Mouse (Mus musculus) heart, embryonic 15.5 days (tissue): Measurements from ENCODE around the gene Fbxo7. TPM values are rescaled to one million over a fixed set of nuclear protein-coding genes. Genes with fewer than 3 reads are reported as not detected.

Source experiments
- ATAC-seq: fragments of 200-750 bp; cut with Nextera tagmentation; replicated peaks from 2 replicates; pipeline ENCODE4 v1.8.0; 2017; ENCODE audit warnings: low read depth, moderate TSS enrichment; ENCODE audit not compliant: insufficient number of reproducible peaks, insufficient read depth, low FRiP score
- H3K27ac ChIP-seq: fragments of 300-500 bp; sonication (generic); 2 replicates; pipeline ENCODE4 v1.5.1; 2015; ENCODE audit warnings: mild to moderate bottlenecking, inconsistent platforms
- H3K27me3 ChIP-seq: fragments of 300-500 bp; sonication (generic); 2 replicates; pipeline ENCODE4 v1.6.1; 2015; ENCODE audit warnings: inconsistent platforms
- H3K36me3 ChIP-seq: fragments of 300-500 bp; sonication (generic); 2 replicates; pipeline ENCODE4 v1.6.1; 2015; ENCODE audit warnings: mild to moderate bottlenecking, inconsistent platforms
- H3K4me1 ChIP-seq: fragments of 300-500 bp; sonication (generic); replicated peaks from 2 replicates; pipeline ENCODE4 v1.6.1; 2015; ENCODE audit warnings: inconsistent platforms
- H3K4me2 ChIP-seq: fragments of 300-500 bp; sonication (generic); 2 replicates; pipeline ENCODE4 v1.6.1; 2015; ENCODE audit warnings: inconsistent platforms, mild to moderate bottlenecking, moderate library complexity
- H3K4me3 ChIP-seq: fragments of 300-500 bp; sonication (generic); 2 replicates; pipeline ENCODE4 v1.5.1; 2015; ENCODE audit warnings: mild to moderate bottlenecking, inconsistent platforms
- H3K9ac ChIP-seq: fragments of 300-500 bp; sonication (generic); 2 replicates; pipeline ENCODE4 v1.6.1; 2015; ENCODE audit warnings: mild to moderate bottlenecking, inconsistent platforms
- H3K9me3 ChIP-seq: fragments of 300-500 bp; sonication (generic); replicated peaks from 2 replicates; pipeline ENCODE4 v1.6.1; 2016; ENCODE audit warnings: inconsistent platforms
- WGBS: fragments of 180-500 bp; shearing (Covaris S2); methylation state at CpG from one replicate; pipeline ENCODE4 v1.1.7; 2015; ENCODE audit warnings: mixed read lengths; 5-methylcytosine and 5-hydroxymethylcytosine counted together
- polyA plus RNA-seq: library from polyadenylated mRNA; unstranded; fragments of >200 nt; fragmentation: Nextera tagmentation; extraction: Ambion mirVana; gene quantifications from 2 replicates; pipeline ENCODE4 v1.2.1, GENCODE M21; 2015

Fbxo7 gene
- polyA plus RNA-seq, 1 experiment from 2014 or later: 18.2 TPM

DNA sequence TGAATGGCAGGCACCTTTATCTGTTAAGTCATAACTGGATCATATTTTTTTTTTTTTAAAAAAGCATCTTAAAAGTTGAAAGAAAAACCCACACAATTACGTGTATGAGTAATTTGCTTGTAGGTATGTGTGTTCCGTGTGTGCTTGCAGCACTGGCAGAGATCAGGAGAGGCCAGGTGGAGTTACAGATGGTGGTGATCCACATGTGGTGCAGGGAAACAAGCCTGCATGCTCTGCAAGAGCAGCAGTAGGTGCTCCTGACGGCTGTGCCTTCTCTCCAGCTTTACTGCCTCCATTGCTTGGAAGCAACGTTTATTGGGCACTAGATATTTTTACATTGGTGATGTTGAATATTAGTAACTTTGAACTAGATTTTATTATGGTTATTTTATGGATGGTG, 21.9 kb downstream of the Fbxo7 start:
- no peak overlapping the region for H3K4me3 ChIP-seq
- no peaks in the 10 kb centered on the region for H3K9me3 ChIP-seq
- WGBS: 85% methylated on average over 4 of the region's 4 CpGs
- no peaks in the 10 kb centered on the region for H3K4me1 ChIP-seq
- peaks cover 8% of the 10 kb centered on the region for H3K36me3 ChIP-seq
- no peak overlapping the region for H3K27ac ChIP-seq
- ATAC-seq: no peak
- H3K9ac ChIP-seq: no peak overlapping the region
- H3K27me3 ChIP-seq: no peaks in the 10 kb centered on the region
- no peak overlapping the region for H3K4me2 ChIP-seq

DNA sequence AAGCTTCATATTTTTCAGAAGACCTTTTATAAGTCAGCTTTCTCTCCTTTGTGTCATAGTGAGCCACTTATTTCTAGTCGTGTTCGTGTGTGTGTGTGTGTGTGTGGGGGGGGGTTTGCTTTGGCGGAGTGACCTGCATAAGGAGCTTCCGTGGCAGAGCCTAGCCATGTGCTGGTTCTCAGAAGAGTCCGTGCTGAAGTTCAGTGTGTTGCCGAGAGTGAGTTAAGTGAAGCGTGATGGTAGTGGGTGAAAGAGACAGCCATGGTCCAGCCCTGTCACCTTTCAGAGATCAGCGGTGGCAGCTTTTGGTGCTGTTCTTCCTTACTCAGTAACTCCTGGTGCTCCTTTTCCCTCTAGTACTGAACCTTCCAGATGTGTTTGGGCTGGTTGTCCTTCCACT, 22.3 kb downstream of the Fbxo7 start:
- no peak overlapping the region for H3K9ac ChIP-seq
- no peaks in the 10 kb centered on the region for H3K4me1 ChIP-seq
- 93% methylated on average over 8 of the region's 8 CpGs for WGBS

DNA sequence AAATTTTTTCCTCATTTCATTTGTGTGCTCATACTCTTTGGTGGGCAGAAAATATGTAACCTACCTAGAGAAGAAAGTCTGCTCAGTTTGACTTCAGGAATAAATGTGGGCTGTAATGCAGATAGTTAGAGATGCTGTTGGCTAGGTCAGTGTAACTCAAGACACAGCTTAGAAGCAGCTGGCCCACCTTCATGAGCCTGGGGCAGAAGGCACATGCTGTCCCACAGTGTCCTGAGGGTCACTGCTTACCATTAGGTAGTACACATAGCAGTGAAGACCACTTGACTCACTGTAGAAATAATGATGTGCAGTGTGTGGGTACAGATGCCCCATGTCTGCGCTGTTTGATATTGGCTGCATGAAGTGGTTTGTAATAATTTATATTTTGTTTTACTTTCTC, 24.6 kb downstream of the Fbxo7 start:
- Histone ChIP-seq H3K27ac (no peak overlapping the region), H3K4me2 (no peak overlapping the region), H3K27me3 (no peaks in the 10 kb centered on the region), H3K4me1 (no peaks in the 10 kb centered on the region), H3K9me3 (no peaks in the 10 kb centered on the region), H3K4me3 (no peak overlapping the region), H3K9ac (no peak overlapping the region), H3K36me3 (peaks cover 4% of the 10 kb centered on the region)
- no peak for ATAC-seq
- 94% methylated on average over 1 of the region's 1 CpGs for WGBS

More for the DNA sequence above, 22.3 kb downstream of the Fbxo7 start:
- Histone ChIP-seq H3K4me2 (no peak overlapping the region), H3K4me3 (no peak overlapping the region), H3K27me3 (no peaks in the 10 kb centered on the region), H3K27ac (no peak overlapping the region), H3K36me3 (peaks cover 6% of the 10 kb centered on the region), H3K9me3 (no peaks in the 10 kb centered on the region)
- no peak for ATAC-seq

DNA sequence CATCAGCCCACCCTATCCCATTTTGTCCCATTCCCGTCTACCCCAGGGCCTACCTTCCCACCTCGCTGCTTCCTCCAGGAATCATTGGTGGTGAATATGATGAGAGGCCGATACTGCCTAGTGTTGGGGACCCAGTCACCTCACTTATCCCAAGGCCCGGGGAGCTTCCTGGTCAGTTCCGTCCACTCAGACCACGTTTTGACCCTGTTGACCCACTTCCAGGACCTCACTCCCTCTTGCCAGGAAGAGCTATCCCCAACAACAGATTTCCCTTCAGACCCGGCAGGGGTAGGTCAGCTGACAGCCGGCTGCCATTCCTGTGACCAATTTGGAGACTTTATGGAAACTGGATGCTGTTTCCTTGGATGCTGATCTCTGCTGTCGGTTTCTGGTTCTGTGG, 26.0 kb downstream of the Fbxo7 start:
- Histone ChIP-seq H3K9ac (no peak overlapping the region), H3K27ac (no peak overlapping the region), H3K27me3 (no peaks in the 10 kb centered on the region), H3K4me1 (no peaks in the 10 kb centered on the region), H3K9me3 (no peaks in the 10 kb centered on the region), H3K4me2 (no peak overlapping the region), H3K36me3 (peaks cover 4% of the 10 kb centered on the region), H3K4me3 (no peak overlapping the region)
- 84% methylated on average over 9 of the region's 9 CpGs for WGBS
- ATAC-seq: no peak

DNA sequence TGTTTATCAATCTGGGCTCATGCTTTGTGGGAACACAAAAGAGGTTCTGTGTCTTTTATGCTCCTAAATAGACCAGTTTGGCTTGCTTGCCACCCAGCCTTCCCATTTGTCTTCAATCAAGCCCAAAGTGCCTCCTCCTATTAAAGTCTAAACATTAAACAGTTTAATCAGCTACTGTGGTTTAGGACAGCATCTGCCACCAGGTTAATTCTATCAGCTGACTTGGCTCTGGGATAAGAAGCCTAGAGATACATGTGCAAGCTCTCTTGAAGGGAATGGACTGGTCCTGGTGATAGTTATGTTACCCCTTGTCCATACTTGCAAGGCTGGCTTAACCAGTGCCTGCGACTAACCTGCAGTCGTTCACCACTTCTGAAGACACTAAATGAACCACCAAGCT, 28.8 kb downstream of the Fbxo7 start:
- Histone ChIP-seq H3K36me3 (no peaks in the 10 kb centered on the region; the same call in none of the 2 replicates), H3K27ac (no peak overlapping the region), H3K9me3 (no peaks in the 10 kb centered on the region), H3K27me3 (no peaks in the 10 kb centered on the region), H3K9ac (no peak overlapping the region), H3K4me1 (no peaks in the 10 kb centered on the region), H3K4me3 (no peak overlapping the region), H3K4me2 (no peak overlapping the region)
- ATAC-seq: no peak
- 87% methylated on average over 2 of the region's 2 CpGs for WGBS

DNA sequence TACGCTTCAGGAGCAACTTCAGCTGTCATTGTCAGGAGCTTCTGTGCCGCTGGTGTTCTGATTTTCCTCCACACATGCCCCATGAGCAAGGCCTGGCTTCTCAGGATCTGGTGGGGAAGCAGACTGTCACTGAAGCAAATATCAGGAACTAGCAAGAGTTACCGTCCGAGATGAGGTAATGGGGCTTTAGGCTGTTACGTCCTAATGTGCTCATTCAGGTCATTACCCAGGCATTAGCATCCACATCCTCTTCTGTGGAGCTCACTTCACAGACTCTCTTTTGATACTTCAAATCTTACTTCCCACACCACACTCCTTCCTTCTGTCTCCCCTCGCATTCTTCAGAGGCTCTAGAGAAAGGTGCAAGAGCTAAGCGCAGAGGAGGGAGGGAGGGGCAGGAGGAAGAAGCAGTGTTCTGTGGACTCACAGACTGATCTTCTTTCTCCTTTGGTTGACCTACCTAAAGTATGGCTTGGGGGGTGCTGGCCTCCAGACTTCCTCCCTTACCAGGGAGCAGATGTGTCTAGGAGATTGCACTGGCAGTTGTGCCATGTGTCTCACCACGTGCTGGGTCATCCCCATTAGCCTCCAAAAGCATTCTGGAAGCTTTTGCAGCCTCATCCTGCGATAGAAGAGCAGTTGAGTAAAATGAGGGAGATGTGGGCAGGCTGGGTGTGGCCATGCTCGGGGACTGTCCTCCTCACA, 31.2 kb downstream of the Fbxo7 start:
- no peak for ATAC-seq
- Histone ChIP-seq H3K4me1 (0 out of 2 replicates have a peak, but pooled peaks cover 2% of the 10 kb centered on the region), H3K4me3 (no peak overlapping the region), H3K9me3 (no peaks in the 10 kb centered on the region), H3K4me2 (no peak overlapping the region), H3K9ac (no peak overlapping the region), H3K27me3 (no peaks in the 10 kb centered on the region), H3K27ac (no peak overlapping the region), H3K36me3 (no peaks in the 10 kb centered on the region; the same call in none of the 2 replicates)
- WGBS: 63% methylated on average over 10 of the region's 10 CpGs

DNA sequence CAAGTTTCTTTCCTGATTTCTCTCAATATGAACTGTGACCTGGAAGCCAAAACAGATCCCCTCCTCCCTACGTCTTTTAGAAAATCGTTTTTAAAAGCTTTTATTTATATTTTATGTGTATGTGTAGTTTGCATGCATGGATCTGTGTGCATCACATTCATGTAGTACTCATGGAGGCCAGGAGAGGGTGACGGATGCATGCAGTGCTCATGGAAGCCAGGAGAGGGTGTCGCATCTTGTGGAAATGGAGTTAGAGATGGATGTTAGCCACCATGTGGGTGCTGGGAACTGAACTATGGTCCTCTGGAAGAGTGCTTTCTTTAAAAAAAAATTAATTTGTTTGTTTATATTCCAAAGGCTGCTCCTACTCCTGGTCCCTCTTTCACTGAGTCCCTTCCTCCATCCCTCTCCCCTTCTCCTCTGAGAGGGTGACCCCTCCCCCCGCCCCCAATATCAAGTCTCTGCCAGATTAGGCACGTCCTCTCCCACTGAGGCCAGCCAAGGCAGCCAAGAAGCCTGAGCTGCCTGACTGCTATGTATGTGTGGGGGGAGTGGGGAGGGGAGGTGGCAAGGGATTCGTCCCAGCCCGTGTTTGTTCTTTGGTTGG, 34.6 kb downstream of the Fbxo7 start:
- no peak for ATAC-seq
- WGBS: 71% methylated on average over 8 of the region's 8 CpGs

DNA sequence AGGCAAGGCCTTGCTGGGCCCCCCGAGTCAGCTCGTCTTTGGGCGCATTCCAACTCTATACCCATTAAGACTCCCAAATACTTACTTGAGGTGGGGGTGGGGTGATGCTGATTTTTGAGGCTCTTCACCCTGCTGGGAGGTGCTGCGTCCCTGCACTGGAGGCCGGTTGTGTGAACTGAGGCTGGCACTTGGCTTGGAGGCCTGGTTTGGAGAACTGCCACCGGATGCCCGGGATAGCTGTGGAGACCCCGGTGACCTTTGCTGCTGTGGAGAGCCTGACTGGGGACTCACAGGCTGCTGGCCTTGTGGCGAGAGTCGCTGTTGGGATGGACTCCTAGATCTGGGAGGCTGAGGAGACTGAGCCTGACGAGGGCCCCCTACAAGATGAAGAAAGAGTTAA, 35.5 kb downstream of the Fbxo7 start:
- Histone ChIP-seq H3K9me3 (no peaks in the 10 kb centered on the region), H3K9ac (no peak overlapping the region), H3K27me3 (no peaks in the 10 kb centered on the region), H3K27ac (no peak overlapping the region), H3K4me2 (no peak overlapping the region), H3K4me3 (no peak overlapping the region), H3K4me1 (0 out of 2 replicates have a peak, but pooled peaks cover 2% of the 10 kb centered on the region), H3K36me3 (no peaks in the 10 kb centered on the region)
- WGBS: 76% methylated on average over 11 of the region's 11 CpGs
- no peak for ATAC-seq

More for the DNA sequence above, 34.6 kb downstream of the Fbxo7 start:
- no peak overlapping the region for H3K4me3 ChIP-seq
- H3K36me3 ChIP-seq: no peaks in the 10 kb centered on the region
- H3K4me2 ChIP-seq: no peak overlapping the region
- H3K27ac ChIP-seq: no peak overlapping the region
- H3K27me3 ChIP-seq: no peaks in the 10 kb centered on the region
- no peak overlapping the region for H3K9ac ChIP-seq
- H3K4me1 ChIP-seq: 0 out of 2 replicates have a peak, but pooled peaks cover 2% of the 10 kb centered on the region
- no peaks in the 10 kb centered on the region for H3K9me3 ChIP-seq

DNA sequence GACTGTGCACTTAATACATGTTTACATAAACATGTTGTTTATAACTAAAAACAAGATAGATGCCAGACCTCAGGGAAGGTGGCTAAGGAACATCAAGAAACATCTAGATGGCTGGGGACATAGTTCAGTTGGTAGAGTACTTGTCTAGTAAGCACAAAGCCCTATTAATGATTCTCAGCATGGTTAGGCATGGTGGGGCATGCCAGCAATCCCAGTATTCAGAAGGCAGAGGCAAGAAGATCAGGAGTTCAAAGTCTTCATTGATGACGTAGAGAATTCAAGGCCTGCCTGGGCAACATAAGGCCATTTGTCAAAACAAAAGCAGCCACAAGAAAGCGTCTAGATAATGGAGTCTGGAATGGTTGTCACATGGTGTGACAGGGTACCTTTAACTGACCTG, 35.9 kb downstream of the Fbxo7 start:
- Histone ChIP-seq H3K4me3 (no peak overlapping the region), H3K27ac (no peak overlapping the region), H3K4me2 (no peak overlapping the region), H3K4me1 (0 out of 2 replicates have a peak, but pooled peaks cover 2% of the 10 kb centered on the region), H3K27me3 (no peaks in the 10 kb centered on the region), H3K9me3 (no peaks in the 10 kb centered on the region), H3K9ac (no peak overlapping the region), H3K36me3 (no peaks in the 10 kb centered on the region)
- 40% methylated on average over 2 of the region's 2 CpGs for WGBS
- no peak for ATAC-seq

DNA sequence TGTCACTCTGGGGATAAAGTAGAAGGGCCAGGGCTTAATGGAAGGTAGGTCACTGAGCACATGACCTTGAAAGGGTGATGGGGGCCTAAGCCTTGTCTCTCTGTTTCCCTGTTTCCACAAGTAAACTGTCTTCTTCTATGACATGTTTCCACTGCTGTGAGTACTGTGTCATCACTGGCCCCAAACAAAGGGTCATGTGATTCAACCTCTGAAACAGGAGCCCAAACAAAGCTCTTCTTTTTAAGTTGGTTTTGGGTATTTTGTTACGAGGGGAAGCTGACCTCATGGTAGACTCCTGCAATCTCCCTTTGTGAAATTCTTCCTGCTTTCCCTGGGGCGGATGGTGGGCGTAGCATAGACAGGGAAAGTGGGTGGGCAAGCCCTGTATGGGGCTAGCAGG, 38.5 kb downstream of the Fbxo7 start:
- 69% methylated on average over 3 of the region's 3 CpGs for WGBS
- Histone ChIP-seq H3K27me3 (no peaks in the 10 kb centered on the region), H3K9me3 (no peaks in the 10 kb centered on the region), H3K4me3 (no peak overlapping the region), H3K36me3 (no peaks in the 10 kb centered on the region), H3K4me1 (0 out of 2 replicates have a peak, but pooled peaks cover 8% of the 10 kb centered on the region), H3K4me2 (no peak overlapping the region), H3K27ac (no peak overlapping the region), H3K9ac (no peak overlapping the region)
- ATAC-seq: no peak

DNA sequence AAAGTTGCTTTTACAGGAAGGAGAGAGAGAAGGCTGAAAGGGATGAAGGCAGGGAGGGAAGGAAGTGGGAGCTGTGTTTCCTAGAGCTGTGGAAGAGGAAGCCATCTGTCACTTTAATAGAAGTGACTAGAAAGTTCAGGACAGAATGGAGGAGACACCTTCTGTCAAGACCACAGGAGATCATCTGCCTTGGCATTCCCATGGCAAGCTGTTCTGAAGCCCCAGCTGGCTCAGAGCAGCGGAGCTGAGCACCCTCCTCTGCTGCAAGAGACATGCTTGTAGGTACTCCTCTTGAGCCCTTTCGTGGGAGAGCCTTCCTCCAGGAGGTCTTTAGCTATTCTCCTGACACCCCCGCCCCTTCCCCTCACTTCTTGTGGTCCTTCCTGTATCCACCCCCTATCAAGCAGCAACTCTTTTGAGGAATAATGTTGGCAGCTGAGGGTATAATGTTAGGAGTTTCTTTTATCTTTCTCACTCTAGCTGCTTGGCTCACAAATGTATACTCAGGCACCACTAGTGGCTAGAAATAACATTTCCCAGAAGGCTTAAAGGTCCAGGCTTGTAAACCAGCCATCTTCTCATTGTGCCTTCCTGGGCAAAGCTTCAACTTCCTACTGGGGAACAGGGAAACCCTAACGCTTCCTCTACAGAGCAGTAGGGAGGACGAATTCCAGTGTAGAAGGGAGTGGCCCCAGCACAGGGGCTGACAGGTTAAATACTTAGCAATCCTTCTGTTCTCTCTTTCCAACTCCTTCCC, 40.7 kb downstream of the Fbxo7 start:
- no peaks in the 10 kb centered on the region for H3K36me3 ChIP-seq
- no peak overlapping the region for H3K4me2 ChIP-seq
- no peak for ATAC-seq
- H3K9me3 ChIP-seq: no peaks in the 10 kb centered on the region
- H3K9ac ChIP-seq: no peak overlapping the region
- H3K27ac ChIP-seq: no peak overlapping the region
- 49% methylated on average over 5 of the region's 5 CpGs for WGBS
- 0 out of 2 replicates have a peak, but pooled peaks cover 5% of the 10 kb centered on the region for H3K4me1 ChIP-seq
- H3K27me3 ChIP-seq: no peaks in the 10 kb centered on the region
- no peak overlapping the region for H3K4me3 ChIP-seq
